Mouse (Mus musculus) intestine, embryonic 15.5 days (tissue): ENCODE results near the gene Atp6v1fnb. TPM values are rescaled to one million over a fixed set of nuclear protein-coding genes. Genes with fewer than 3 reads are reported as not detected.

ENCODE experiments used
- ATAC-seq: fragments of 200-750 bp; cut with Nextera tagmentation; 2 replicates; pipeline ENCODE4 v1.8.0; 2017; ENCODE audit warnings: moderate TSS enrichment, moderate library complexity
- H3K27ac ChIP-seq: fragments of 300-500 bp; sonication (generic); 2 replicates; pipeline ENCODE4 v1.5.1; 2015; ENCODE audit warnings: mild to moderate bottlenecking, inconsistent platforms
- H3K27me3 ChIP-seq: fragments of 300-500 bp; sonication (generic); replicated peaks from 2 replicates; pipeline ENCODE4 v1.6.1; 2015; ENCODE audit warnings: inconsistent platforms
- H3K36me3 ChIP-seq: fragments of 300-500 bp; sonication (generic); 2 replicates; pipeline ENCODE4 v1.6.1; 2015; ENCODE audit warnings: inconsistent platforms
- H3K4me1 ChIP-seq: fragments of 300-500 bp; sonication (generic); replicated peaks from 2 replicates; pipeline ENCODE4 v1.6.1; 2015; ENCODE audit warnings: inconsistent platforms
- H3K4me2 ChIP-seq: fragments of 300-500 bp; sonication (generic); replicated peaks from 2 replicates; pipeline ENCODE4 v1.6.1; 2015; ENCODE audit warnings: mild to moderate bottlenecking, inconsistent platforms
- H3K4me3 ChIP-seq: fragments of 300-500 bp; sonication (generic); replicated peaks from 2 replicates; pipeline ENCODE4 v1.5.1; 2015; ENCODE audit warnings: inconsistent platforms
- H3K9ac ChIP-seq: fragments of 300-500 bp; sonication (generic); 2 replicates; pipeline ENCODE4 v1.6.1; 2015; ENCODE audit warnings: inconsistent platforms
- H3K9me3 ChIP-seq: fragments of 300-500 bp; sonication (generic); 2 replicates; pipeline ENCODE4 v1.6.1; 2016; ENCODE audit warnings: inconsistent platforms
- WGBS: fragments of 180-500 bp; shearing (Covaris S2); methylation state at CpG from one replicate; pipeline ENCODE4 v1.1.7; 2015; 5-methylcytosine and 5-hydroxymethylcytosine counted together
- polyA plus RNA-seq: library from polyadenylated mRNA; unstranded; fragments of >200 nt; fragmentation: Nextera tagmentation; extraction: Ambion mirVana; gene quantifications from 2 replicates; pipeline ENCODE4 v1.2.1, GENCODE M21; 2015

Gene Atp6v1fnb
- polyA plus RNA-seq, 1 experiment from 2014 or later: 0.24 TPM

DNA sequence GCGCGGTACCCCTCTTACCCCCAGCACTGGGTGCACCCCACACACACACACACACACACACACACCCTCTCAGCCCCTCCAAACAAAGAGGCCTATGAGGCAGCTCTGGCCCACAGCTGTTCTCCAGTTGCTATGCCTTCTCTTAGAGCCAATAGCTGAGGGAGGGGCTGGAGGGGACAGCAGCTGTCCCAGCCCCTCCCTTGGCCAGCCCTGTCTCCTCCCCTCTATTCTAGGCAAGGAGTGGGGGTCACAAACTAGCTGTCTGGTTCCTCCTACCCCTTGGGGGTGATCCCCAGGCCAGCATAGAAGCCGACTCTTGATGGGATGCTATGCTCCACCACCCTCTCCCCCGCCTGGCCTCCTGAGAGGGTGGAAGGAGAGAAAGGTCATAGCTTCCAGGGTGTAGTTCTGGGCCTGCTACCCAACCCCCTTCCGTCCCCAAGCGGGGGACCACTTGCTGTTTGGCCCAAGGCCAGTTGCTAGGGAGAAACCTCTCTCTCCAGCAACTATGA, 35.2 kb upstream of the Atp6v1fnb start:
- peak overlapping the region; percentile 86 for H3K27ac ChIP-seq
- peaks cover 12% of the 10 kb centered on the region for H3K27me3 ChIP-seq
- WGBS: 22% methylated on average over 6 of the region's 6 CpGs
- peak overlapping the region; percentile 53 for H3K4me3 ChIP-seq
- 0 out of 2 replicates have a peak, but pooled peaks cover 3% of the 10 kb centered on the region for H3K36me3 ChIP-seq
- peak overlapping the region; percentile 70 for H3K4me2 ChIP-seq
- peak overlapping the region; percentile 52; the same call in 1 of the 2 replicates for H3K9ac ChIP-seq
- ATAC-seq: peak; percentile 63
- no peaks in the 10 kb centered on the region for H3K9me3 ChIP-seq
- H3K4me1 ChIP-seq: peaks cover 21% of the 10 kb centered on the region

DNA sequence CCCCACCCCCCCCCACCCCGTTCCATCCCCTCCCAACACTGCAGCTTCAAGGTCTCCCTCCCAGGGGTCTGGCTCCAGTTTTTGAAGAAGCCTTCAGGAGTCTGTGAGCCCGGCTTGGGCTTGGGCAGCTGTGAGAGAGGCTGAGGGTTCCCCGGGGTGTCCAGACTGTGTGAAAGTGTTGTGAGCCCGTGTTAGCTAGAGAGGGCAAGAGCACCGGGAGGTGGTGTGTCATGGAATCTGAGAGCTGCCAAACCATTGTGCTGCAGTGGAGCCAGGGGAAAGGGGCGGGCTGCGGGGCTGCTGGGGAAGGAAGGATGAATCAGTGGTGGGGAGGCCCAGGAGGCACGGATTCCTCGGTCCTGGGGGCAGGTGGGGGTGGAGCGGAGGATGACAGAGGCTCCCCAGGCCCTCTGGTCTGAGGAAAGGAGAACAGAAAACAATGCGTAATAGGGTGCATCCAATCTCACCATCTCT, 34.7 kb upstream of the Atp6v1fnb start:
- H3K9ac ChIP-seq: no peak overlapping the region

DNA sequence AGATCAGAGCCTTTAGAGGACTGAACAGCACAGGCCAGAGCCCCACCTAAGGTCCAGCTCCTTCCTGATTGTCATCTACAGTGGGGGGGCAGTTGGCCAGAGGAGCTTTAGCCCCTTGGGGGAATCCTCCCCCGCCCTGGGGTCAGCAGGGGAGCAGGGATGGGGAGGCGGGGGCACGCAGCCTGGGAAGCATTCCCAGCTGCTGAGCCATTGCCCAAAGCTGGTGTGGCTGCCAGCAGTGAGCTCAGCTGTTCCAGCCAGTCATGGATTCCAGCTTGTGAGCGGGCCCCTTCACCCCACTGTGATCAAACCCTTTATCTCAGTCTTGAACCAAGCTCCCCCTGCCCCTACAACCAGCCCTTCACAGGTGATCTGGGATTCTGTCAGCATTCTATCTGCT, 32.0 kb upstream of the Atp6v1fnb start:
- peaks cover 15% of the 10 kb centered on the region; the same call in 1 of the 2 replicates for H3K4me1 ChIP-seq
- no peak for ATAC-seq
- 90% methylated on average over 4 of the region's 4 CpGs for WGBS
- no peak overlapping the region for H3K27ac ChIP-seq
- peaks cover 10% of the 10 kb centered on the region for H3K36me3 ChIP-seq
- H3K4me2 ChIP-seq: no peak overlapping the region
- no peak overlapping the region for H3K9ac ChIP-seq
- H3K27me3 ChIP-seq: peaks cover under 1% of the 10 kb centered on the region; the same call in 1 of the 2 replicates
- H3K9me3 ChIP-seq: no peaks in the 10 kb centered on the region
- no peak overlapping the region for H3K4me3 ChIP-seq

More for the DNA sequence above, 34.7 kb upstream of the Atp6v1fnb start:
- Histone ChIP-seq H3K27ac (peak overlapping the region; percentile 86), H3K4me2 (peak overlapping the region; percentile 70), H3K4me3 (peak overlapping the region; percentile 53), H3K9me3 (no peaks in the 10 kb centered on the region), H3K27me3 (peaks cover 12% of the 10 kb centered on the region), H3K36me3 (0 out of 2 replicates have a peak, but pooled peaks cover 4% of the 10 kb centered on the region), H3K4me1 (peaks cover 21% of the 10 kb centered on the region)
- 15% methylated on average over 11 of the region's 11 CpGs for WGBS
- no peak for ATAC-seq

DNA sequence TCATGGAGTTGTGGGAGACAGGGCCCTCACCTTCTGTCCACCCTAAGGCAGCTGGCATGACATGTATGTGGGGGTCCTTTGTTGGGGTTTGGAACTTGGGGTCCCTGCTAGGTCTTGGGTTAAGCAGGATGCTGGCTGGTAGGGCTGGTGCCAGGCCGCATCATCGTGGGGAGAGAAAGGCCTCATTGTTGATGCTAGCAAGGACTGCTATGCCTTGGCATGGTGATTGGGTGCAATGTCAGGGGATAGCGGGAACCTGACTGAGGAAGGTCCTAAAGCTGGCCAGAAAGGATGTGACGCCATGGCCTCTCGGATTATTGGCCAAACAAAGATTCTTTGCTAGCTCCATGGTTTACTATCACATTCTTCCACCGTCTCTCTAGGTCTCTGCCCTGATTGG, 31.4 kb upstream of the Atp6v1fnb start:
- Histone ChIP-seq H3K9ac (no peak overlapping the region), H3K4me3 (no peak overlapping the region), H3K36me3 (peaks cover 11% of the 10 kb centered on the region), H3K27ac (no peak overlapping the region), H3K4me2 (no peak overlapping the region), H3K4me1 (peaks cover 15% of the 10 kb centered on the region; the same call in 1 of the 2 replicates), H3K27me3 (no peaks in the 10 kb centered on the region), H3K9me3 (no peaks in the 10 kb centered on the region)
- WGBS: 91% methylated on average over 6 of the region's 6 CpGs
- no peak for ATAC-seq

DNA sequence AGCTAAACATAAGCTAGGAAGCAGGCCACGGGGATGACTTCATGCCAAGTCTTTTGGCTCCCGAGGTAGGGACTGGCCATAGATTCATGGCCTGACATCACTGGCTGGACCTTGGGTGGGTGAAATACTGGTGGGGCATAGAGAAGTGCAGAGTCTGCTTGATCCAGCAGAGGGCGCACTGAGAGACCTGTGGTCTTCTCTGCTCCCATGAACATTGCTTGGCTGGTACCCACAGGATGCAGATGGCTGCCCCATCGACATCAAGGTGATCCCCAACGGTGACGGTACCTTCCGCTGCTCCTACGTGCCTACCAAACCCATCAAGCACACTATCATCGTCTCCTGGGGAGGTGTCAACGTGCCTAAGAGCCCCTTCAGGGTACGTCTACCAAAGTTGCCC, 26.5 kb upstream of the Atp6v1fnb start:
- H3K27ac ChIP-seq: no peak overlapping the region
- H3K4me1 ChIP-seq: no peaks in the 10 kb centered on the region
- H3K9ac ChIP-seq: no peak overlapping the region
- H3K27me3 ChIP-seq: no peaks in the 10 kb centered on the region
- peaks cover 19% of the 10 kb centered on the region for H3K36me3 ChIP-seq
- WGBS: 66% methylated on average over 11 of the region's 11 CpGs
- H3K9me3 ChIP-seq: no peaks in the 10 kb centered on the region
- no peak overlapping the region for H3K4me2 ChIP-seq
- no peak for ATAC-seq
- no peak overlapping the region for H3K4me3 ChIP-seq

DNA sequence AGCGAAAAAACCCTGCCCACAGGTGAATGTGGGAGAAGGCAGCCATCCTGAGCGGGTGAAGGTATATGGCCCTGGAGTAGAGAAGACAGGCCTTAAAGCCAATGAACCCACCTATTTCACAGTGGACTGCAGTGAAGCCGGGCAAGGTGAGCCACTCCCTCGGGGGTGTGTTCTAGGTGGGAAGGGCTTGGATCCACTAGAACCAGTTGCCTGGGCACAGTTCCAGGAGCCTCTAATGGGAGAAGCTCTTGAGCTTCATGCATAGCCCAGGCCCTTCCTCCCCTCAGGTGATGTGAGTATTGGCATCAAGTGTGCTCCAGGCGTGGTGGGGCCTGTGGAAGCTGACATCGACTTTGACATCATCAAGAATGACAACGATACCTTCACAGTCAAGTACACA, 25.9 kb upstream of the Atp6v1fnb start:
- Histone ChIP-seq H3K36me3 (peaks cover 19% of the 10 kb centered on the region), H3K9me3 (no peaks in the 10 kb centered on the region), H3K9ac (no peak overlapping the region), H3K4me2 (no peak overlapping the region), H3K27ac (no peak overlapping the region), H3K4me3 (no peak overlapping the region), H3K27me3 (no peaks in the 10 kb centered on the region), H3K4me1 (no peaks in the 10 kb centered on the region)
- whole genome bisulfite sequencing: 93% methylated on average over 7 of the region's 7 CpGs
- no peak for ATAC-seq

DNA sequence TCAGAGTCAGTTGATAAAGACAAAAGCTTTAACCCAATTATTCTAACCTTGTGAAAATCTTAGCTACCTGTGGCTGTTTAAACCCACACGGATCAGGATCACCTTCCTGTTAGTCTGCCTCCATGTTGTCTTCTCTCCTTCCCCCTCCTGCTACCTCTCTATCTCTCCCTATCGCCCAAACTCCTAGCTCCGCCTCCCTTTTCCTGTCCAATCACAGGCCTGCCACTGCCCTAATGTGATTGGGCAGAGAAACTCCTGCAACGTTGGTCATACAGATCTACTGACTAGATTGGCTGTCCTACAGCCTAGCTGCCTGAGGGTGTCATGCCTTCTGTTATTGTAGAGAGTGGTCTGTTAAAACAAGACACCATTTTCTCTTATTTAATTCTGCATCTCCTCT, 21.4 kb upstream of the Atp6v1fnb start:
- Histone ChIP-seq H3K4me3 (no peak overlapping the region), H3K9me3 (no peaks in the 10 kb centered on the region), H3K4me2 (no peak overlapping the region), H3K4me1 (no peaks in the 10 kb centered on the region), H3K27me3 (no peaks in the 10 kb centered on the region), H3K9ac (no peak overlapping the region), H3K36me3 (peaks cover 14% of the 10 kb centered on the region), H3K27ac (no peak overlapping the region)
- no peak for ATAC-seq
- WGBS: 28% methylated on average over 4 of the region's 4 CpGs

DNA sequence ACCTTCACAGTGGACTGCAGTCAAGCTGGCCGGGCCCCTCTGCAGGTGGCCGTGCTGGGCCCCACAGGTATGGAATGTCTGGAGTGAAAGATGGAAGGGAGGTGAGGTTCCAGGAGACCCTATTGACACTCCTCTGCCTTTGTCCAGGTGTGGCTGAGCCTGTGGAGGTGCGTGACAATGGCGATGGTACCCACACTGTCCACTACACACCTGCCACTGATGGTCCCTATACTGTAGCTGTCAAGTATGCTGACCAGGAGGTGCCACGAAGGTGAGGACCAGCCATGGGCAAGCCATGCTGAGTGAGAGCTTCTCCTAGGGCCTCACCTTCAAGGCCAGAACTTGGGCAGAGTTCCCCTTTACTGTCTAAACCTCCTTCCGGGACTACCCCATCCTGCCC, 20.6 kb upstream of the Atp6v1fnb start:
- ATAC-seq: no peak
- no peak overlapping the region for H3K9ac ChIP-seq
- no peak overlapping the region for H3K4me3 ChIP-seq
- H3K27me3 ChIP-seq: no peaks in the 10 kb centered on the region
- no peak overlapping the region for H3K27ac ChIP-seq
- H3K36me3 ChIP-seq: peaks cover 17% of the 10 kb centered on the region
- no peaks in the 10 kb centered on the region for H3K9me3 ChIP-seq
- 93% methylated on average over 6 of the region's 6 CpGs for WGBS
- H3K4me2 ChIP-seq: no peak overlapping the region
- no peaks in the 10 kb centered on the region for H3K4me1 ChIP-seq

DNA sequence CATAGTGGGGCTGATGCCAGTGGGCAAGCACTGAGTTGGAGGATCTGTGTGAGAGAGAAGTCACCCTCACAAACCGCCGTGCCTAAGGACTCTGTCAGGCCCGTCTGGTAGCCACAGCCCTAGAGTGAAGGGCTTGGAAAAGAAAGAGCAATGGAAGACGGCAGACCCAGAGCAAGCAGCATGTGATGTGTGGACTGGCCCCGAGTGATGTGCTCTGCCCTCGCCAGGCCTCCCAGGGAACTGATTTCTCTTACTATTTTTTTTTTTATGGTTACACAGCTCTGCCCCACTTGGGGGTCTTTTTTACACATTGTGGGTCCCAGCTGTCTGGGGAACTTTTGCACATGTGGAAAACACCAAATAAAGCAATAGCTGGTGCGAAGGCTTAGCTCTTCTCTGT, 9.7 kb upstream of the Atp6v1fnb start:
- ATAC-seq: no peak
- Histone ChIP-seq H3K4me3 (no peak overlapping the region), H3K27me3 (no peaks in the 10 kb centered on the region), H3K27ac (no peak overlapping the region), H3K36me3 (peaks cover 8% of the 10 kb centered on the region; the same call in 1 of the 2 replicates), H3K4me1 (no peaks in the 10 kb centered on the region), H3K9me3 (no peaks in the 10 kb centered on the region), H3K9ac (no peak overlapping the region), H3K4me2 (no peak overlapping the region)
- 50% methylated on average over 7 of the region's 7 CpGs for WGBS

DNA sequence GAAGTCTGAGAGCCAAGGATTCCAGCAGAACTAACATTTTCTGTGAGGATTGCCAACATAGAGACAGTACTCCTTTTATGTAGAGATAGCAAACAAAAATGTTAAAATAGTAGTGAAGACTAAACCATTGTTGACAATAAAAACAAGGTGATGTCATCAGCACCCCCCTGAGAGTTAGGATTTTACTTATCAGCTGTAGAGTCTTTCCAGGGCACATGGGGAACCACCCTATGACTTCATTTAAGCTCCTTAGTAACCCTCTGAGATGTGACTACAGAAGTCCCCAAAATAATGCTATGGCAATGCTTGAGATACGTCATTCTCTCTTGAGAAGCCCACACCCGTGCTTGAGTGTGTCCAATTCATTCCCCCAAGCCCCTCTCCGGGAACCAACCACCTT, 7.8 kb upstream of the Atp6v1fnb start:
- H3K36me3 ChIP-seq: no peaks in the 10 kb centered on the region; the same call in 1 of the 2 replicates
- H3K27me3 ChIP-seq: no peaks in the 10 kb centered on the region
- H3K4me1 ChIP-seq: no peaks in the 10 kb centered on the region
- H3K9ac ChIP-seq: no peak overlapping the region
- 73% methylated on average over 3 of the region's 3 CpGs for WGBS
- no peak overlapping the region for H3K4me2 ChIP-seq
- H3K27ac ChIP-seq: no peak overlapping the region
- H3K4me3 ChIP-seq: no peak overlapping the region
- no peaks in the 10 kb centered on the region for H3K9me3 ChIP-seq
- ATAC-seq: no peak

DNA sequence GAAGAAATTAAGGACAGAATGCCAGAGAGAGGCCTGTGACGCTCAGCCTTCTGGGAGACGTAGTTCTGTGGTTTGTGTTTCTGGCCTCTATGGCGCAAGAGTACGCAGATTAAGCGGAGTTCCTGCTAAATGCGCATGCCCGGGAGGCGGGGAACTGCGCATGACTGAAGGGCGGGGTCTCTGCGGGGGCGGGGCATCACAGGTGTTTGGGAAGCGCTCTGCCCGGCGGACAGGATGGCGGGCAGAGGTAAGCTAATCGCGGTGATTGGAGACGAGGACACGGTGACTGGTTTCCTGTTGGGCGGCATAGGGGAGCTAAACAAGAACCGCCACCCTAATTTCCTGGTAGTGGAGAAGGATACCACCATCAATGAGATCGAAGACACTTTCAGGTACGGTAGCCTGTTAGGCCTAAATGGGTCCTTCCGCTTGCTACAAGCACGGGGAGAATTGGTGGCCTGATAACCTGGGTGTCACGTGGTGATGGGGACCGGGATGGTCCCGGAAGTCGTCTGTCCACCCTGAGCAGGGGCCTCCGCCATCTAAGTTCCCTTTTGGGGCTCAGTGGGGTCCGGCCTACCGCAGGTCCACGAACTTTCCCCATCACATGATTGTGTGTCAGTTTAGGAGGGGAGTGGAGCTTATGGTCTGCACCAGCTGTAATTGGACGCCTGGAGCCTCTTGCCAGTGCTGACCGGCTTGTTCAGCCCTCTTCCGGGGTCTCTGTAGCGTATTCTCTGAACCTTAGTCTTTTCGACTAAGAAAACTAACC, 3.5 kb upstream of the Atp6v1fnb start, which contains the start of gene Atp6v1f:
Gene Atp6v1f, plus strand, starts transcription at position 136 of the 772 bp plus-strand sequence.
- under 1% methylated on average over 39 of the region's 39 CpGs for WGBS

DNA sequence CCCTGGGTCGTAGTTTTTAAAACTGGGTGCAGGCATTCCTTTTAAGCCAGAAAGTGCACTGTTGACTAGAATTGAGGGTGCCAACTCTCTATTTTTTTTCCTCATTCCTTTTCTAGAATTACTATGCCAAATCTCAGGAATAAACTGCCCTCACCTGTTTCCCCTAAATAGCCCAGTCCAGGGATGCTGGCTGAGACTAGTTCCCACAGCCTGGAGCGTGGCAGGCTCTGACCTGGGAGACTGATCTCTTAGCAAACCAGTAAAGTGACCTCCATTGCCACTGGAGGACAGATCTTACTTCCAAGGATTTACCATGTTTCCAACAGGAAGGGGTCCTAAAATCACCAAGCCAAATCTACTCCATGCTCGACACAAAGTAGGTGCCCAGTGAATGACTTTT, 2.4 kb upstream of the Atp6v1fnb start:
- H3K36me3 ChIP-seq: peaks cover 10% of the 10 kb centered on the region
- WGBS: 73% methylated on average over 3 of the region's 3 CpGs
- H3K27ac ChIP-seq: no peak overlapping the region
- no peaks in the 10 kb centered on the region for H3K27me3 ChIP-seq
- H3K4me1 ChIP-seq: 0 out of 2 replicates have a peak, but pooled peaks cover 2% of the 10 kb centered on the region
- ATAC-seq: no peak
- no peaks in the 10 kb centered on the region for H3K9me3 ChIP-seq
- 0 out of 2 replicates have a peak overlapping the region, but pooled peaks have one; percentile 62 for H3K9ac ChIP-seq
- H3K4me2 ChIP-seq: peak overlapping the region; percentile 67
- peak overlapping the region; percentile 63 for H3K4me3 ChIP-seq

More for the DNA sequence above, 3.5 kb upstream of the Atp6v1fnb start, which contains the start of gene Atp6v1f:
- Histone ChIP-seq H3K9me3 (no peaks in the 10 kb centered on the region), H3K27ac (peak within 1 kb of the TSS; percentile 65), H3K4me2 (peak within 1 kb of the TSS; percentile 67), H3K4me1 (0 out of 2 replicates have a peak, but pooled peaks cover 2% of the 10 kb centered on the region), H3K27me3 (no peaks in the 10 kb centered on the region), H3K4me3 (peak within 1 kb of the TSS; percentile 63), H3K9ac (peak within 1 kb of the TSS; percentile 62), H3K36me3 (peaks cover 10% of the 10 kb centered on the region)
- peak; percentile 95 for ATAC-seq
